In genomic region chr8:116364172-116364571, GRCm38 (mm10) we compare ENCODE assay signal across 8 mouse cellular contexts.
DNase-seq lines count a peak whose midpoint lies in the region; ATAC-seq lines count a peak whose summit lies in the region.

No protein-coding gene starts in this region.

- intact Hi-C loops in left cerebral cortex, postnatal 4 days (cut with DNase I): loop anchor here (5.0 kb wide), 1 partner anchor 1912 kb away; no protein-coding TSS in a partner anchor

- no peak for ATAC-seq in activated CD4-positive, CD25-positive, alpha-beta regulatory T cell, adult 4 months

- peak; percentile 23 for DNase-seq in adrenal gland, postnatal 14 days
- no peak for DNase-seq in adrenal gland, adult 18-20 months (ENCODE audit: low spot score in 2 of 2)
- DNase-seq in left cerebral cortex, postnatal 4 days: peak; percentile 28
- no peak for DNase-seq in left cerebral cortex, adult 11 months (ENCODE audit: low spot score)
- peak; percentile 52 to 53 for DNase-seq in cerebellum, postnatal 14 days
- peak; percentile 59 to 70 for DNase-seq in kidney, postnatal 36 days
- no peak for DNase-seq in ovary, postnatal 10 days (ENCODE audit: low spot score)

Comparison
In these comparisons a context has a peak if more than half of its experiments do, and no peak if none do; other contexts are left out.
1. DNase-seq: peak in adrenal gland, postnatal 14 days (single experiment), left cerebral cortex, postnatal 4 days (single experiment), cerebellum, postnatal 14 days (2 of 2) and kidney, postnatal 36 days (2 of 2); none in adrenal gland, adult 18-20 months (0 of 2), left cerebral cortex, adult 11 months (single experiment) and ovary, postnatal 10 days (single experiment).